Mouse (Mus musculus) neural tube, embryonic 11.5 days (tissue): ENCODE results near the gene Aldh1a3. TPM values are rescaled to one million over a fixed set of nuclear protein-coding genes. Genes with fewer than 3 reads are reported as not detected.

Experiments
- ATAC-seq: fragments of 200-750 bp; cut with Nextera tagmentation; 2 replicates; pipeline ENCODE4 v1.8.0; 2017; ENCODE audit warnings: moderate number of reproducible peaks, mild to moderate bottlenecking, moderate TSS enrichment, moderate library complexity; ENCODE audit not compliant: insufficient read depth, low FRiP score, low TSS enrichment
- DNase-seq: peaks from one replicate; pipeline ENCODE4 v3.0.0-alpha.2; 2015; ENCODE audit warnings: low spot score
- H3K27ac ChIP-seq: fragments of 300-500 bp; sonication (generic); 2 replicates; pipeline ENCODE4 v1.5.1; 2014; ENCODE audit warnings: low read depth, mild to moderate bottlenecking, low read length
- H3K27me3 ChIP-seq: fragments of 300-500 bp; sonication (generic); 2 replicates; pipeline ENCODE4 v1.6.1; 2014; ENCODE audit warnings: mild to moderate bottlenecking, low read length, mixed read lengths; ENCODE audit not compliant: control insufficient read depth, insufficient read depth
- H3K36me3 ChIP-seq: fragments of 300-500 bp; sonication (generic); 2 replicates; pipeline ENCODE4 v1.6.1; 2014; ENCODE audit warnings: mild to moderate bottlenecking, low read length, moderate library complexity, mixed read lengths; ENCODE audit not compliant: control insufficient read depth, insufficient read depth
- H3K4me1 ChIP-seq: fragments of 300-500 bp; sonication (generic); 2 replicates; pipeline ENCODE4 v1.6.1; 2014; ENCODE audit warnings: low read length, mixed read lengths; ENCODE audit not compliant: control insufficient read depth, insufficient read depth
- H3K4me2 ChIP-seq: fragments of 300-500 bp; sonication (generic); 2 replicates; pipeline ENCODE4 v1.6.1; 2014; ENCODE audit warnings: low read depth, mild to moderate bottlenecking, moderate library complexity
- H3K4me3 ChIP-seq: fragments of 300-500 bp; sonication (generic); 2 replicates; pipeline ENCODE4 v1.5.1; 2014; ENCODE audit warnings: low read depth, low read length
- H3K9ac ChIP-seq: fragments of 300-500 bp; sonication (generic); 2 replicates; pipeline ENCODE4 v1.6.1; 2014; ENCODE audit warnings: mild to moderate bottlenecking, low read length
- H3K9me3 ChIP-seq: fragments of 300-500 bp; sonication (generic); 2 replicates; pipeline ENCODE4 v1.6.1; 2016; ENCODE audit warnings: low read length; ENCODE audit not compliant: control insufficient read depth
- WGBS: fragments of 180-500 bp; shearing (Covaris S2); extraction: QIAGEN DNeasy Blood & Tissue Kit; methylation state at CpG from one replicate; pipeline ENCODE4 v1.1.7; 2014; 5-methylcytosine and 5-hydroxymethylcytosine counted together
- polyA plus RNA-seq: library from polyadenylated mRNA; unstranded; fragments of >200 nt; fragmentation: Nextera tagmentation; extraction: Ambion mirVana; gene quantifications from 2 replicates; pipeline ENCODE4 v1.2.1, GENCODE M21; 2014

Gene Aldh1a3
- polyA plus RNA-seq, 1 experiment from 2014 or later, result 1.5 TPM

DNA sequence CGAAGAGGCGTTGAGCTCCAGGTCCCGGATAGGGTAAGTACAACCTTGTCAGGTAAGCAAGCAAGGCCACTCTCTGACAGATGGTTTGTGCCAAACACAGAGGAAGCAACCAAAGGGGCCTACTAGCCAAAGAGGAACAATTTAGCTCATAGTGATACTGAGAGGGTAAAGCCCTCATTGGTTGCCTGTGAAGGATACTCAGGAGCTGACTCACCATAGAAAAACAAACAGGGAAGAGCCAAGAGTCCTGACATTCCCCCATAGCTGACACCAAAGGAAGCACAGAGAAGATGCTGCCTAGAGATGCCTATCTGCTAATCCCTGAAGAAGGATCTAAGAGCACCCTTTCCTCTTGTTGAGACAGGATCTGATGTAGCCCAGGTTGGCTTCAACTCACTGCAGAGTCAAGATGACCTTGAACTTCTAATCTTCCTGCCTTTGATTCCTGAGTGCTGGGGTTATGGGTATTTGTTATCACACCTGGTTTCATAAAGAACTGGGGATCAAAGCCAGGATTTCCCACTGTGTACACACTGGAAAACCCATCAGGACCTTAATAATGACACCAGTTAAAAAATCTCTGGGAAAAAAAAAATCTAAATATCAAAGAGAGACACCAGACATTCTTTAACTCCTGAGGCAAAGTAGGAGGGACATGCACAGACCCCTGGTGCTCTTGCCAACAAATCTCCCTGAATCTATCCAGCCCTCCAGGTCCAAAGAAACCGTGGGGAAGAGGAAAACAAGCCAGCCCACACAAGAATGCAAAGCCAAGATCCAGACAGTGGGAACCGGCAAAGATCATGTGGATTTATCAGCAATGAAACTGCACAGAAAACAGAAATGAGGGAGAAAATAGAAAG is 58.0 kb downstream of the Aldh1a3 start:
- Histone ChIP-seq H3K9me3 (no peaks in the 10 kb centered on the region), H3K27me3 (no peaks in the 10 kb centered on the region), H3K4me2 (no peak overlapping the region), H3K4me1 (no peaks in the 10 kb centered on the region), H3K4me3 (no peak overlapping the region), H3K36me3 (no peaks in the 10 kb centered on the region), H3K9ac (no peak overlapping the region), H3K27ac (no peak overlapping the region)
- no peak for ATAC-seq
- DNase-seq, result no peak
- WGBS, result 75% methylated on average over 5 of the region's 5 CpGs

DNA sequence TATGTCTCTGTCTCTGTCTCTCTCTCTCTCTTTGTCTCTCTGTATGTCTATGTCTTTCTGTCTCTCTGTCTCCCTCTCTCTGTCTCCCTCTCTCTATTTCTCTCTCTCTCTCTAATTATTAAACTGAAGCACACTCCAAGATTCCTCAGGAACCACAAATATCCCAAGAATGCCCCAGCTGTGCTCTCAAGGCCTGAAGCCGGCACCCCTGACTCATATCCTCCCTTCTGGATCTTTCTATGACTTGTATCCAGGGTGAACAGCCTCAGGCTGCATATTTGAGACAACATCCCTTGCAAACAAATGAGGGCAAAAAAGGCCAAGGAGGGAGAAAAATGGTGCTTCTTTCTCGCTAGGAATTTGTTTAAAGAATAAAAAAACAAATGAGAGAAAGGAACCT is 61.4 kb downstream of the Aldh1a3 start, which contains the start of gene Gm10974:
Gene Gm10974 (plus strand): TSS at position 2 of the 400 bp plus-strand sequence.
- Histone ChIP-seq H3K4me2 (no peak within 1 kb of the TSS), H3K27ac (no peak within 1 kb of the TSS), H3K9me3 (no peaks in the 10 kb centered on the region), H3K4me1 (no peaks in the 10 kb centered on the region), H3K9ac (no peak within 1 kb of the TSS), H3K27me3 (no peaks in the 10 kb centered on the region), H3K36me3 (no peaks in the 10 kb centered on the region), H3K4me3 (no peak within 1 kb of the TSS)
- WGBS, result 65% methylated on average over 2 of the region's 2 CpGs
- no peak for ATAC-seq
- no peak for DNase-seq

- no peak for DNase-seq
- Histone ChIP-seq H3K9me3 (no peaks in the 10 kb centered on the region), H3K27ac (no peak overlapping the region), H3K9ac (no peak overlapping the region), H3K4me2 (no peak overlapping the region), H3K27me3 (no peaks in the 10 kb centered on the region), H3K4me1 (no peaks in the 10 kb centered on the region), H3K36me3 (no peaks in the 10 kb centered on the region), H3K4me3 (no peak overlapping the region)
- 75% methylated on average over 2 of the region's 2 CpGs for WGBS
- ATAC-seq, result no peak
These were observed 61.9 kb downstream of the Aldh1a3 start for GRCm38 (mm10) chr7:66365411-66365810.

DNA sequence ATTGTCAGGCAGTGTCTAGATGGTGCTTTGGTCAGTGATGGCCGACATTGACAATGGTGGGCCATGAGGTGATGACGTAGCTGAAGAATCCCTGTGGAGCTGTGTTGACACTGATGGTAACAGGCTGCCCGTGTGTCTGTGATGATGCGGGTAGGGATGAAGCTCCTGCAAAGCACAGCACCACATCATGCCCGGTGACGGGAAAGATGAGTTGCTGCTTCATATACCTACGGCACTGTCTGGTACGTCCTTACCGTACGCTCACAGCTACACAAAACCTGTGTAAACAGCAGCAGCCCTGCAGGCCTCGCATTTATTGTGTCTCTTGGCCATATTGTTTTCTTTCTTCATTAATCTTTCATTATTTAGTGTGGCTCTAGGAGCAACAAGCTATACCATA is 62.8 kb downstream of the Aldh1a3 start:
- Histone ChIP-seq H3K4me3 (no peak overlapping the region), H3K4me2 (no peak overlapping the region), H3K27ac (no peak overlapping the region), H3K4me1 (no peaks in the 10 kb centered on the region), H3K9ac (no peak overlapping the region), H3K36me3 (no peaks in the 10 kb centered on the region), H3K27me3 (no peaks in the 10 kb centered on the region), H3K9me3 (no peaks in the 10 kb centered on the region)
- DNase-seq (no peak), ATAC-seq (no peak)
- WGBS, result 92% methylated on average over 11 of the region's 11 CpGs

GRCm38 (mm10) chr7:66359044-66359443 is 68.3 kb downstream of the Aldh1a3 start:
- DNase-seq, result no peak
- no peaks in the 10 kb centered on the region for H3K4me1 ChIP-seq
- H3K36me3 ChIP-seq, result no peaks in the 10 kb centered on the region
- no peak overlapping the region for H3K4me2 ChIP-seq
- WGBS, result 92% methylated on average over 4 of the region's 4 CpGs
- no peaks in the 10 kb centered on the region for H3K9me3 ChIP-seq
- H3K9ac ChIP-seq, result no peak overlapping the region
- no peaks in the 10 kb centered on the region for H3K27me3 ChIP-seq
- no peak overlapping the region for H3K27ac ChIP-seq
- H3K4me3 ChIP-seq, result no peak overlapping the region
- no peak for ATAC-seq

DNA sequence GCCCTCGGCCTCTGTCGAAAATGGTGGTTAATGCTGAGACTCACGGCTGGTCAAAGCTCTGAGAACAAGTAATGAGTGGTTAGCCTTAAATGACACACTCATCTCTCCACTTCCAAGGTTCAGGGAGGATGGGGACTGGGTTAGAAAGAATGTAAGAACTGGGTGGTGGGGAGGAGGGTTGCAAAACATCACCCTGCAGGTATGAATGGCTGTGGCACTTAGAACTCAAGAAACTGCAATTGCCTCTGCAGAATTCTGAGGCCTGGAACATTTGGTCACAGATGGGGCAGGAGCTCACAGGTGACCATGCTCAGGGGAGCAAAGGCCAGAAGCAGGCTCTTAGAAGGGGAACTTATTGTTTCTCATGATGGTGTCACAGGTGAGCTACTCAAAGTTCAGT is 68.9 kb downstream of the Aldh1a3 start:
- no peak overlapping the region for H3K4me2 ChIP-seq
- DNase-seq, result no peak
- H3K9ac ChIP-seq, result no peak overlapping the region
- H3K27ac ChIP-seq, result no peak overlapping the region
- no peaks in the 10 kb centered on the region for H3K27me3 ChIP-seq
- ATAC-seq, result no peak
- no peaks in the 10 kb centered on the region for H3K9me3 ChIP-seq
- WGBS, result 97% methylated on average over 3 of the region's 3 CpGs
- no peaks in the 10 kb centered on the region for H3K4me1 ChIP-seq
- H3K36me3 ChIP-seq, result no peaks in the 10 kb centered on the region
- no peak overlapping the region for H3K4me3 ChIP-seq

DNA sequence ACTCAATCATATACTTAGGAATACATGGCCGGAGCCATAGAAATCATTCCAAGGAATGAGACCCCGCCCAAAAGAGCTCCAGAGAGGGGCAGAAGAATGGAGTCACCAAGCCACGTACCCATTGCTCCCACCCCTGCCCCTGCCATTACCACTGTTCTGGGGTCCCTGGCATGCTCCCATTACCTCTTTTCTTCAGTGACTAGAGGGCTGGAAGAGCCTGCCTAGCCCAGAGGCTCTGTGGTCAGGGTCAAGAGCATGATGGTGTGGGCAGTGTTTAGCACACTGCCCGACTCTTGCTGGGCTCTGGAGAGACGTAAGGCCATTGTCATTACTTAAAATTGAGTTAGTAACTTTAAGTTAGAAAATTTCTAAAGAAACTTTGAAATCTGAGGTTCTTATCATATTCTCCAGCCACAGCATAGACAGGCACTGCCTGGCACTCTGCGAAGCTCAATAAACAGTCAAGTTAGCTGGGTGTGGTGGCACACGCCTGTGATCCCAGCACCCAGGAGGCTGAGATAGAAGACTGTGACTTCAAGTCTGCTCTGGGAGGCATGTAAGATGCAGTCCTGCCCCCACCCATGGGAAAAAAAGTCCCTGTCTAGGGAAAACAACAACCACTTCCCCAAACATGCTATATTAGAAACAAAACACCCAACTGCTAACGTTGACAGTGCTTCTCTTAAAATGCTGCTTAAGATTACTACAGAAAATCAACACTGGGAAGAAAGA is 71.4 kb downstream of the Aldh1a3 start:
- no peak overlapping the region for H3K4me3 ChIP-seq
- DNase-seq, result no peak
- no peaks in the 10 kb centered on the region for H3K9me3 ChIP-seq
- no peak overlapping the region for H3K9ac ChIP-seq
- H3K4me1 ChIP-seq, result no peaks in the 10 kb centered on the region
- ATAC-seq, result no peak
- H3K27me3 ChIP-seq, result no peaks in the 10 kb centered on the region
- no peak overlapping the region for H3K4me2 ChIP-seq
- 89% methylated on average over 8 of the region's 8 CpGs for WGBS
- H3K27ac ChIP-seq, result no peak overlapping the region
- H3K36me3 ChIP-seq, result no peaks in the 10 kb centered on the region

- H3K27ac ChIP-seq, result no peak overlapping the region
- no peak overlapping the region for H3K4me3 ChIP-seq
- 43% methylated on average over 3 of the region's 3 CpGs for WGBS
- no peaks in the 10 kb centered on the region for H3K36me3 ChIP-seq
- no peaks in the 10 kb centered on the region for H3K9me3 ChIP-seq
- H3K27me3 ChIP-seq, result no peaks in the 10 kb centered on the region
- H3K4me1 ChIP-seq, result no peaks in the 10 kb centered on the region
- H3K9ac ChIP-seq, result no peak overlapping the region
- DNase-seq, result no peak
- no peak overlapping the region for H3K4me2 ChIP-seq
- ATAC-seq, result no peak
These were observed 72.4 kb downstream of the Aldh1a3 start for GRCm38 (mm10) chr7:66354911-66355310.

GRCm38 (mm10) chr7:66351074-66351473 is 76.2 kb downstream of the Aldh1a3 start:
- no peaks in the 10 kb centered on the region for H3K36me3 ChIP-seq
- no peak for ATAC-seq

More at GRCm38 (mm10) chr7:66351074-66351473, 76.2 kb downstream of the Aldh1a3 start:
- DNase-seq, result no peak
- H3K9me3 ChIP-seq, result no peaks in the 10 kb centered on the region
- no peaks in the 10 kb centered on the region for H3K27me3 ChIP-seq
- H3K9ac ChIP-seq, result no peak overlapping the region
- no peak overlapping the region for H3K27ac ChIP-seq
- no peak overlapping the region for H3K4me3 ChIP-seq
- H3K4me1 ChIP-seq, result no peaks in the 10 kb centered on the region; the same call in 1 of the 2 replicates
- no peak overlapping the region for H3K4me2 ChIP-seq
- 95% methylated on average over 4 of the region's 4 CpGs for WGBS
